Mouse (Mus musculus) erythroblast, embryonic 14.5 days (primary cell): Measurements from ENCODE around the gene Chst4.

Experiments used
- GATA1 ChIP-seq: IDR thresholded peaks from 2 replicates; pipeline ENCODE4 v1.6.1; 2012; ENCODE audit warnings: low read length, inconsistent platforms, mixed read lengths
- TAL1 ChIP-seq: IDR thresholded peaks from 3 replicates; pipeline ENCODE4 v1.6.1; 2012; ENCODE audit warnings: low read length, inconsistent platforms, mixed read lengths

DNA sequence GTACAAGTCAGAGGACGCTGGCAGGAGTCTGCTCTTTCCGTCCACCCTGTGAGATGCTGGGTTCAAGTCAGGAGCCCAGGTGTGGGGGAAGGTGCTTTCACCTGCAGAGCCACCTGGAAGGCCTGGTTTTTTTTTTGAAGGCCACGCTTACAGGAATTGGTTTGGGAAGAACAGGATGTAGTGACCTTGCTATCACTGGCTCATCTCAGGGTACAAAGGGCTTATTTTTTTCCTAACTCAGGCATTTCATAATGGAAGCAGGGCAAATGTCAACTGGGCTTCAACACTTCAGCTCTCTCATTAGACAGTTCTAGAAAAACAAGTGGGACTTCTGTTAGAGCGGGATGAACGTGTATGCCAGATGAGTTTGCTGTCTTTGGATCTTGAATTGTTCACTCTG, 35.2 kb downstream of the Chst4 start:
- TF ChIP-seq TAL1 (no peak), GATA1 (no peak)
